Mouse (Mus musculus) hindbrain, embryonic 13.5 days (tissue): ENCODE measurements around the gene Tmem79. TPM values are rescaled to one million over a fixed set of nuclear protein-coding genes. Genes with fewer than 3 reads are reported as not detected.

Experiments used
- ATAC-seq: fragments of 200-750 bp; cut with Nextera tagmentation; 2 replicates; pipeline ENCODE4 v1.8.0; 2017; ENCODE audit warnings: moderate TSS enrichment; ENCODE audit not compliant: low FRiP score
- H3K27ac ChIP-seq: fragments of 300-500 bp; sonication (generic); 2 replicates; pipeline ENCODE4 v1.5.1; 2015; ENCODE audit warnings: inconsistent platforms, mild to moderate bottlenecking, moderate library complexity
- H3K27me3 ChIP-seq: fragments of 300-500 bp; sonication (generic); 2 replicates; pipeline ENCODE4 v1.6.1; 2015; ENCODE audit warnings: mild to moderate bottlenecking, inconsistent platforms
- H3K36me3 ChIP-seq: fragments of 300-500 bp; sonication (generic); 2 replicates; pipeline ENCODE4 v1.6.1; 2015; ENCODE audit warnings: mild to moderate bottlenecking, inconsistent platforms
- H3K4me1 ChIP-seq: fragments of 300-500 bp; sonication (generic); replicated peaks from 2 replicates; pipeline ENCODE4 v1.6.1; 2015; ENCODE audit warnings: inconsistent platforms
- H3K4me2 ChIP-seq: fragments of 300-500 bp; sonication (generic); 2 replicates; pipeline ENCODE4 v1.6.1; 2015; ENCODE audit warnings: inconsistent platforms, mild to moderate bottlenecking, moderate library complexity
- H3K4me3 ChIP-seq: fragments of 300-500 bp; sonication (generic); 2 replicates; pipeline ENCODE4 v1.5.1; 2015; ENCODE audit warnings: mild to moderate bottlenecking, inconsistent platforms
- H3K9ac ChIP-seq: fragments of 300-500 bp; sonication (generic); 2 replicates; pipeline ENCODE4 v1.6.1; 2015; ENCODE audit warnings: mild to moderate bottlenecking, inconsistent platforms
- H3K9me3 ChIP-seq: fragments of 300-500 bp; sonication (generic); 2 replicates; pipeline ENCODE4 v1.6.1; 2016; ENCODE audit warnings: inconsistent platforms
- WGBS: fragments of 180-500 bp; shearing (Covaris S2); methylation state at CpG from one replicate; pipeline ENCODE4 v1.1.7; 2015; 5-methylcytosine and 5-hydroxymethylcytosine counted together
- polyA plus RNA-seq: library from polyadenylated mRNA; unstranded; fragments of >200 nt; fragmentation: Nextera tagmentation; extraction: Ambion mirVana; gene quantifications from 2 replicates; pipeline ENCODE4 v1.2.1, GENCODE M21; 2015

The Tmem79 gene
- polyA plus RNA-seq, 1 experiment from 2014 or later = 1.2 TPM

GRCm38 (mm10) chr3:88339006-88339405 is 3.1 kb upstream of the Tmem79 start:
- peaks cover 26% of the 10 kb centered on the region for H3K36me3 ChIP-seq
- ATAC-seq = no peak
- H3K4me1 ChIP-seq = peaks cover 33% of the 10 kb centered on the region
- no peaks in the 10 kb centered on the region for H3K27me3 ChIP-seq
- no peak overlapping the region for H3K27ac ChIP-seq
- WGBS = 82% methylated on average over 3 of the region's 3 CpGs
- H3K4me3 ChIP-seq = no peak overlapping the region
- H3K9me3 ChIP-seq = no peaks in the 10 kb centered on the region
- H3K9ac ChIP-seq = no peak overlapping the region
- H3K4me2 ChIP-seq = no peak overlapping the region

DNA sequence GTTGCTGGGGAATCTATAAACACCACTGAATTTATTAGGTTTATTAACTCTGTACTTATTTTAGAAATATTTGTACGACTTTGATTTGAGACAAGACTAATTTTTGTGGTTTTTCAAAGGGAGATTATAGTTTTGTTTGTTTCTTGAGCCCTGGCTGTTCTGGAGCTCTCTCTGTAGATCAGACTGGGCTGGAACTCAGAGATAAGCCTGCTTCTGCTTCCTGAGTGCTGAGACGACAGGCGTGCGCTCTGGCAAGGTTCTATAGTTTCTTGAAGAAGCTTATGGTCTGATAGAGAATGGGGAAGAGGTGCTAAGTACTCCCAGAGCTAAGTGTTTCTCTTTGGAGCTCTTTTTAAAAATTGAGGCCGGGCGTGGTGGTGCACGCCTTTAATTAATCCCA is 2.4 kb upstream of the Tmem79 start:
- Histone ChIP-seq H3K27ac (no peak overlapping the region), H3K27me3 (no peaks in the 10 kb centered on the region), H3K4me1 (peaks cover 33% of the 10 kb centered on the region), H3K4me3 (no peak overlapping the region), H3K36me3 (peaks cover 19% of the 10 kb centered on the region), H3K9me3 (no peaks in the 10 kb centered on the region), H3K4me2 (no peak overlapping the region), H3K9ac (no peak overlapping the region)
- ATAC-seq = no peak
- WGBS = 92% methylated on average over 7 of the region's 7 CpGs

DNA sequence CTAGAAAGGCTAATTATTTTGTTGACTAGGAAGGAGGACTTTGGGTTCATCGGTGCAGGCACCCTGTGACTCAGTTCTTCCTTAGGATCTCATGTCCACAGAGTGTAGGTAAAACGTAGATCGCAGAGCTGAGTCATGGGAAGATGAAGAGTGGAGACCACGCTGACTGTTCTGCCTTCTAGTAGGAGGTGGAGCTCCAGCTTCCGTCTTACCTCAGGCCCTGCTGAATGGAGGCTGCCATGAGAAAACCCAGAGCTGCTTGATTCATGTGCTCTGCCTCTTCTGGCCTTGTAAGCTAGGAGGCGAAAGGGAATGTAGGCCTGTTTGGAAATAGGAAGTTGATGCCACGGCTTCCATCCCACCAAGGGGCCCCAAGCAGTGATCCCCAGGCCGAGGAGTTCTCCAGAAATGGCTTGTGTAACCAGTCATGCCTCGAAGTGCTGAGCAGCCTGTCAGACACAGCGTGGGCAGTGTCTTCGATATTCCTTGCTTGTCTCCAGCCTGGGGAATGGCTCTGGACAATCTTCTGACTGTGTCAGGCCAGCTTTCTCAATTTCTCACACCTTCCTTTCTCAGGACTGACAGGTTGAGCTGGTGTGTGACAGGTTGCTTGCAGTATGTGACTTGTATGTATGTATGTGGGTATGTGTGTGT is 1.5 kb upstream of the Tmem79 start:
- Histone ChIP-seq H3K27me3 (no peaks in the 10 kb centered on the region), H3K27ac (no peak overlapping the region), H3K4me1 (peaks cover 33% of the 10 kb centered on the region), H3K9ac (peak overlapping the region; percentile 56), H3K9me3 (no peaks in the 10 kb centered on the region), H3K4me2 (peak overlapping the region; percentile 73), H3K36me3 (peaks cover 11% of the 10 kb centered on the region), H3K4me3 (peak overlapping the region; percentile 72)
- WGBS = 88% methylated on average over 11 of the region's 11 CpGs
- ATAC-seq = no peak

GRCm38 (mm10) chr3:88335436-88336053 is 403 bp downstream of the Tmem79 start:
- ATAC-seq = peak; percentile 67
- peak overlapping the region; percentile 76 for H3K4me2 ChIP-seq
- H3K36me3 ChIP-seq = no peaks in the 10 kb centered on the region
- WGBS = 1% methylated on average over 27 of the region's 27 CpGs
- H3K9me3 ChIP-seq = no peaks in the 10 kb centered on the region
- peak overlapping the region; percentile 90 for H3K9ac ChIP-seq
- peak overlapping the region; percentile 97 for H3K27ac ChIP-seq
- peak overlapping the region; percentile 72 for H3K4me3 ChIP-seq
- no peaks in the 10 kb centered on the region for H3K27me3 ChIP-seq
- peaks cover 33% of the 10 kb centered on the region for H3K4me1 ChIP-seq

DNA sequence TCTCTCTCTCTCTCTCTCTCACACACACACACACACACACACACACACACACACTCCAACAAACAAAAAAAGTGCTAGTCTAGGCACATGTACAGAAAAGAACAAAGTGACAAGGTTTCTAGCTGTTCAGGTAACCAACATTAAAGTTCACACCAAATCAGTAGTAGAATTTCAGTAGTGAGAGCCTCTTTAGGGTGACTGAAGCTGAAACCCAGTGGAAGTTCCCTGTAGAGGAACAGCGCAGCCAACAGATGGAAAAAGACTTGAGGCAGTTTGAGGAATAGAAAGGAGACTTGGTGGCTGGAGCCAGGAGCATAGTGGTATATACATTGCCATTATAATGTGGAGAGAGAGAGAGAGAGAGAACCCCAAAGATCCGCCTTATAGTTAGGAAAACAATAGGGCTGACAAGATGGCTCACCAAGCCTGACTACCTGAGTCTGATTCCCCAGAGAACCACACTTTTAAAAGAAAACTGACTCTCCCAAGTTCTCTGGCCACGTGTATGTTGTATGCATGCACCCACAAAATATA is 979 bp downstream of the Tmem79 start:
- Histone ChIP-seq H3K4me2 (peak overlapping the region; percentile 76), H3K27me3 (no peaks in the 10 kb centered on the region), H3K9ac (peak overlapping the region; percentile 90), H3K4me3 (peak overlapping the region; percentile 72), H3K4me1 (peaks cover 33% of the 10 kb centered on the region), H3K36me3 (no peaks in the 10 kb centered on the region), H3K27ac (no peak overlapping the region), H3K9me3 (no peaks in the 10 kb centered on the region)
- WGBS = 33% methylated on average over 3 of the region's 3 CpGs
- no peak for ATAC-seq

DNA sequence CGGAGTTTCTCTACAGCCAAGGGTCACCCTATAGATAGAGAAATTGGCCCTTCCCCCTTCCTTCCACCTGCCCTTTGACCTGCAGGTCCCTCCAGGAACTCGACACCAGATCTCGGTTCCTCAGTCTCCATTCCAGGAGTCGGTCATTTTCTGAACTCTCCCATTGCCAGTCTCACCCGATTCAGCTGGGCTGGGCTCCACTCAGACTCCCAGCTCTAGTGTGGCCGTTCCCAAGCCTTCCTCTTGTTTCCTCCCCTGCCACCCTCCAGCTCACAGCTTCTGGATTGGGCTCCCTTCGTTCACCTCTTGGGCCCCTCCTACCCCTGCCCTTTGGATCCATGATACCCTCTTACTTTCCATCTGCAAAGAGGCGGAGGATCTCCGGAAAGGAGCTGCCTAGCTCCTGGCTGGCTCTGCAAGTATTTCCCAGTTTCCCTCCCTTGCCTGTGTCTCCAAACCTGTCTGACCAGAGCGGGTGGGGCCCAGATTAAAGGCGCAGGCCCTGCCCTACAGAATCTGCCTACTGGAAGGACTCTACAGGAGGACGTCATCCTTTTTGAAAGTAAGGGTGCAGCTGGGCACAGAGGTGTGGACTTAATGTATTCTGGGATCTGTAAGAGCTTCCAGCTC is 1.8 kb downstream of the Tmem79 start:
- Histone ChIP-seq H3K27ac (no peak overlapping the region), H3K4me1 (peaks cover 31% of the 10 kb centered on the region), H3K9me3 (no peaks in the 10 kb centered on the region), H3K9ac (0 out of 2 replicates have a peak overlapping the region, but pooled peaks have one; percentile 6), H3K4me2 (no peak overlapping the region), H3K36me3 (peaks cover 8% of the 10 kb centered on the region), H3K4me3 (no peak overlapping the region), H3K27me3 (no peaks in the 10 kb centered on the region)
- 60% methylated on average over 12 of the region's 12 CpGs for WGBS
- no peak for ATAC-seq

DNA sequence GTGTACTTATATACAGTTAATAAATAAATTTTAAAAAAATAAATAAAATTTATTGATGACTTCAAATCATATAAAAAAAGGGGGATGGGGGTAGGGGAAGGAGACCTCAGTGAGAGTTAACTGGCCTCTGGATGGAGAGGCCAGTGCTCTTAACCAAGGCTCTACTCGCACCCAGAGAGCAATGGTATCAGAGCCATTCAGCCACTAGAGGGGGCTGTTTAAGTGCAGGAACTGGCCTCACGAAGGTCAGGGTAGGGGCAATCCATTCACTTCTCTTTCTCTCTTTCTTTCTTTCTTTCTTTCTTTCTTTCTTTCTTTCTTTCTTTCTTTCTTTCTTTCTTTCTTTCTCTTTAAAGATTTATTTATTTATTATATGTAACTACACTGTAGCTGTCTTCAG is 4.7 kb downstream of the Tmem79 start:
- Histone ChIP-seq H3K9ac (no peak overlapping the region), H3K4me3 (no peak overlapping the region), H3K27ac (no peak overlapping the region), H3K4me2 (no peak overlapping the region), H3K9me3 (no peaks in the 10 kb centered on the region), H3K27me3 (no peaks in the 10 kb centered on the region), H3K36me3 (peaks cover 25% of the 10 kb centered on the region), H3K4me1 (peaks cover 11% of the 10 kb centered on the region)
- no peak for ATAC-seq
- 29% methylated on average over 2 of the region's 2 CpGs for WGBS

DNA sequence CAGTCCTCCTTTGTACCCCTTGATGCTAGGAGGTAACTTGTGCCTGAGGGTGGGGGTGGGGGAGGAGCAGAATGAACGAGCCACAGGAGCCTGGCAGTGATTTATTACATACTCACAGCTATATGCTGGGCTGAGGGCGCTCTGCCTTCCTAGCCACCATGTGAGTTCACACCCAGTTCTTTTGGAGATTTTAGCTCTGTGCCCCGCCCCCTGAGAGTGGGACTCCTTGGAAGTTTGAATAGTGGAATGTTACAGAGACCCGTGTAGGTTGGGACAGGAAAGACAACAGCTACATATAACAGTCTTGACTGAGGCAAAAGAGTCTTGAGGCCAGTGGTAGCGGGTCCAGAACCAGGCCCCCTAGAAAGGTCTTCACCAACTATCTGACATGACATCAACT is 7.0 kb downstream of the Tmem79 start:
- H3K9me3 ChIP-seq = no peaks in the 10 kb centered on the region
- H3K27ac ChIP-seq = no peak overlapping the region
- no peak overlapping the region for H3K4me3 ChIP-seq
- H3K27me3 ChIP-seq = no peaks in the 10 kb centered on the region
- 74% methylated on average over 5 of the region's 5 CpGs for WGBS
- ATAC-seq = no peak
- no peak overlapping the region for H3K4me2 ChIP-seq
- peaks cover 17% of the 10 kb centered on the region for H3K4me1 ChIP-seq
- H3K9ac ChIP-seq = no peak overlapping the region
- H3K36me3 ChIP-seq = peaks cover 25% of the 10 kb centered on the region

GRCm38 (mm10) chr3:88324951-88325405 is 11.0 kb downstream of the Tmem79 start, which contains the start of gene Glmp:
Glmp (plus strand) TSS chr3:88325023.
- Histone ChIP-seq H3K9me3 (no peaks in the 10 kb centered on the region), H3K36me3 (peaks cover 65% of the 10 kb centered on the region), H3K4me2 (peak within 1 kb of the TSS; percentile 78), H3K9ac (peak within 1 kb of the TSS; percentile 80), H3K4me3 (peak within 1 kb of the TSS; percentile 59), H3K4me1 (peaks cover 17% of the 10 kb centered on the region), H3K27ac (no peak within 1 kb of the TSS), H3K27me3 (no peaks in the 10 kb centered on the region)
- 4% methylated on average over 10 of the region's 10 CpGs for WGBS
- ATAC-seq = peak; percentile 78

GRCm38 (mm10) chr3:88299172-88299571 is 36.8 kb downstream of the Tmem79 start:
- H3K27me3 ChIP-seq = no peaks in the 10 kb centered on the region
- H3K36me3 ChIP-seq = peaks cover 48% of the 10 kb centered on the region
- H3K9me3 ChIP-seq = no peaks in the 10 kb centered on the region
- 96% methylated on average over 1 of the region's 1 CpGs for WGBS
- H3K9ac ChIP-seq = no peak overlapping the region
- no peak overlapping the region for H3K4me3 ChIP-seq
- peak overlapping the region; percentile 85; the same call in 1 of the 2 replicates for H3K4me2 ChIP-seq
- peaks cover 24% of the 10 kb centered on the region for H3K4me1 ChIP-seq
- no peak for ATAC-seq
- H3K27ac ChIP-seq = no peak overlapping the region

DNA sequence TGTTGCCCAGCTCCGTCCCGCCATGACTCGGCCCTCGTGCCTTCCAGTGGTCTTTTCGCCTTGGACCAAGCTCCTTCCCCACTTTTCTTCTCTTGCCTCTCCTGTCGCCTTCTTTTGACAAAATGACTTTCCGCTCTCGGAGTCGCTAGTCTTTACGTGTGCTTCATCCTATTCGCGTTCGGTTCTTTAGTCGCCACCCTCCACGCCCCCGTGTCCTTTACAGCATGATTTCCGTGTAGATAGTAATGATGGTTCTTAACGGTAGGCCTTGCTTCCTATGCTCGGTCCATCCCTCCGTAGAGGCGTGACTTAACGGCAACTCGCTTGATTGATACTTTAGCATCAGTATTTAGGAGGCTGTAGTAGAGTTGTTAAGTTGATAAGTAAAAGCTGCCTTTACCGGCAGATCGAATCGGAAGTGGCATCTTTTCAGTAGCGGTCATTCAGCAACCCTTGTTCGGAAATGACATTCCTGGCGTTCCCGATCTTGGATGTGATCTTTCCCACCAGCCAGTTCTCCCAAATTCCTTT is 38.6 kb downstream of the Tmem79 start:
- Histone ChIP-seq H3K27ac (peak overlapping the region; percentile 95), H3K27me3 (no peaks in the 10 kb centered on the region), H3K4me1 (peaks cover 24% of the 10 kb centered on the region), H3K9me3 (no peaks in the 10 kb centered on the region), H3K4me3 (peak overlapping the region; percentile 83), H3K36me3 (peaks cover 32% of the 10 kb centered on the region), H3K4me2 (peak overlapping the region; percentile 85), H3K9ac (peak overlapping the region; percentile 90)
- under 1% methylated on average over 30 of the region's 30 CpGs for WGBS
- ATAC-seq = peak; percentile 18
